Mouse (Mus musculus) erythroblast, embryonic 14.5 days (primary cell): ENCODE results near the gene Leng9.

ENCODE experiments used
- GATA1 ChIP-seq: IDR thresholded peaks from 2 replicates; pipeline ENCODE4 v1.6.1; 2012; ENCODE audit warnings: low read length, inconsistent platforms, mixed read lengths
- TAL1 ChIP-seq: IDR thresholded peaks from 3 replicates; pipeline ENCODE4 v1.6.1; 2012; ENCODE audit warnings: low read length, inconsistent platforms, mixed read lengths

GRCm38 (mm10) chr7:4124856-4125255 is 25.3 kb downstream of the Leng9 start:
- no peak for TF ChIP-seq GATA1
- TF ChIP-seq TAL1, result no peak
